Mouse (Mus musculus) fat pad, adult 2 months (tissue): ENCODE data around the gene Gm10715.
"Not testable (repeated sequence)": the region's sequence is repeated elsewhere in the genome, so short reads cannot be mapped to it uniquely, and the experiment has no call there.

ENCODE experiments used
- DNase-seq: peaks from one replicate; pipeline ENCODE4 v3.0.0-alpha.2; 2011; ENCODE audit warnings: low read depth, low spot score; ENCODE audit errors: extremely low read depth

Gm10715 gene

GRCm38 (mm10) chr9:3023985-3024648, 12.6 kb upstream of the Gm10715 start:
- DNase-seq: not testable (repeated sequence)

- DNase-seq: not testable (repeated sequence)
Measured at GRCm38 (mm10) chr9:3024912-3025467, 11.7 kb upstream of the Gm10715 start, which contains the start of gene Gm10717. Gene Gm10717, plus strand, starts transcription at chr9:3025417.

DNA sequence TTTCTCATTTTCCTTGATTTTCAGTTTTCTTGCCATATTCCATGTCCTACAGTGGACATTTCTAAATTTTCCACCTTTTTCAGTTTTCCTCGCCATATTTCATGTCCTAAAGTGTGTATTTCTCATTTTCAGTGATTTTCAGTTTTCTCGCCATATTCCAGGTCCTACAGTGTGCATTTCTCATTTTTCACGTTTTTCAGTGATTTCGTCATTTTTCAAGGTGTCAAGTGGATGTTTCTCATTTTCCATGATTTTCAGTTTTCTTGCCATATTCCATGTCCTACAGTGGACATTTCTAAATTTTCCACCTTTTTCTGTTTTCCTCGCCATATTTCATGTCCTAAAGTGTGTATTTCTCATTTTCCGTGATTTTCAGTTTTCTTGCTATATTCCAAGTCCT, 11.0 kb upstream of the Gm10715 start:
- DNase-seq: not testable (repeated sequence)

GRCm38 (mm10) chr9:3026136-3026535, 10.5 kb upstream of the Gm10715 start:
- not testable (repeated sequence) for DNase-seq

- not testable (repeated sequence) for DNase-seq
Measured at GRCm38 (mm10) chr9:3026741-3027140, 9.9 kb upstream of the Gm10715 start.

DNA sequence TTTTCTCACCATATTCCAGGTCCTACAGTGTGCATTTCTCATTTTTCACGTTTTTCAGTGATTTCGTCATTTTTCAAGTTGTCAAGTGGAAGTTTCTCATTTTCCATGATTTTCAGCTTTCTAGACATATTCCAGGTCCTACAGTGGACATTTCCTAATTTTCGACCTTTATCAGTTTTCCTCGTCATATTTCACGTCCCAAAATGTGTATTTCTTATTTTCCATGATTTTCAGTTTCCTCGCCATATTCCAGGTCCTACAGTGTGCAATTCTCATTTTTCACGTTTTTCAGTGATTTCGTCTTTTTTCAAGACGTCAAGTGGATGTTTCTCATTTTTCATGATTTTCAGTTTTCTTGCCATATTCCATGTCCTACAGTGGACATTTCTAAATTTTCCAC, 9.5 kb upstream of the Gm10715 start:
- DNase-seq: peak; percentile 42

DNA sequence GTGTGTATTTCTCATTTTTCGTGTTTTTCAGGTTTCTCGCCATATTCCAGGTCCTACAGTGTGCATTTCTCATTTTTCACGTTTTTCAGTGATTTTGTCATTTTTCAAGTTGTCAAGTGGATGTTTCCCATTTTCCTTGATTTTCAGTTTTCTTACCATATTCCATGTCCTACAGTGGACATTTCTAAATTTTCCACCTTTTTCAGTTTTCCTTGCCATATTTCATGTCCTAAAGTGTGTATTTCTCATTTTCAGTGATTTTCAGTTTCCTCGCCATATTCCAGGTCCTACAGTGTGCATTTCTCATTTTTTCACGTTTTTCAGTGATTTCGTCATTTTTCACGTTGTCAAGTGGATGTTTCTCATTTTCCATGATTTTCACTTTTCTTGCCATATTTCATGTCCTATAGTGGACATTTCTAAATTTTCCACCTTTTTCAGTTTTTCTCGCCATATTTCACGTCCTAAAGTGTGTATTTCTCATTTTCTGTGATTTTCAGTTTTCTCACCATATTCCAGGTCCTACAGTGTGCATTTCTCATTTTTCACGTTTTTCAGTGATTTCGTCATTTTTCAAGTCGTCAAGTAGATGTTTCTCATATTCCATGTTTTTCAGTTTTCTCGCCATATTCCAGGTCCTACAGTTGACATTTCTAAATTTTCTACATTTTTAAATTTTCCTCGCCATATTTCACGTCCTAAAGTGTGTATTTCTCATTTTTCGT, 7.2 kb upstream of the Gm10715 start:
- not testable (repeated sequence) for DNase-seq

GRCm38 (mm10) chr9:3030677-3031318, 5.9 kb upstream of the Gm10715 start:
- peak; percentile 100 for DNase-seq

DNA sequence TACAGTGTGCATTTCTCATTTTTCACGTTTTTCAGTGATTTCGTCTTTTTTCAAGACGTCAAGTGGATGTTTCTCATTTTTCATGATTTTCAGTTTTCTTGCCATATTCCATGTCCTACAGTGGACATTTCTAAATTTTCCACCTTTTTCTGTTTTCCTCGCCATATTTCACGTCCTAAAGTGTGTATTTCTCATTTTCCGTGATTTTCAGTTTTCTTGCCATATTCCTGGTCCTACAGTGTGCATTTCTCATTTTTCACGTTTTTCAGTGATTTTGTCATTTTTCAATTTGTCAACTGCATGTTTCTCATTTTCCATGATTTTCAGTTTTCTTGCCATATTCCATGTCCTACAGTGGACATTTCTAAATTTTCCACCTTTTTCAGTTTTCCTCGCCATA, 2.4 kb upstream of the Gm10715 start, which contains the start of gene Gm17535:
Gene Gm17535, plus strand, starts transcription at position 301 of the 400 bp plus-strand sequence.
- DNase-seq: not testable (repeated sequence)

DNA sequence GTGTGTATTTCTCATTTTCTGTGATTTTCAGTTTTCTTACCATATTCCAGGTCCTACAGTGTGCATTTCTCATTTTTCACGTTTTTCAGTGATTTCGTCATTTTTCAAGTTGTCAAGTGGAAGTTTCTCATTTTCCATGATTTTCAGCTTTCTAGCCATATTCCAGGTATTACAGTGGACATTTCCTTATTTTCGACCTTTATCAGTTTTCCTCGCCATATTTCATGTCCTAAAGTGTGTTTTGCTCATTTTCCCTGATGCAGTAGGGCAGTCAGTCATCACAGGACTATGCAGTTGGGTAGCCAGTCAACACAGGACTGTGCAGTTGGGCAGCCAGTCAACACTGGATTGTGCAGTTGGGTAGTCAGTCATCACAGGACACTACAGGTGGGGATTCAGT, 1.5 kb downstream of the Gm10715 start:
- DNase-seq: not testable (repeated sequence)
